Mouse (Mus musculus) lung, adult 2 months (tissue): ENCODE data around the gene Psmb10.

Experiments used
- CTCF ChIP-seq: fragments of 200-500 bp; IDR thresholded peaks from 2 replicates; pipeline ENCODE4 v1.5.1; 2011; ENCODE audit warnings: mild to moderate bottlenecking, low read length, control low read depth; ENCODE audit not compliant: insufficient read depth
- POLR2A ChIP-seq: fragments of 200-500 bp; IDR thresholded peaks from 2 replicates; pipeline ENCODE4 v1.6.1; 2011; ENCODE audit warnings: low read depth, mild to moderate bottlenecking, control low read depth, low read length, borderline replicate concordance; ENCODE audit errors: extremely low read depth

DNA sequence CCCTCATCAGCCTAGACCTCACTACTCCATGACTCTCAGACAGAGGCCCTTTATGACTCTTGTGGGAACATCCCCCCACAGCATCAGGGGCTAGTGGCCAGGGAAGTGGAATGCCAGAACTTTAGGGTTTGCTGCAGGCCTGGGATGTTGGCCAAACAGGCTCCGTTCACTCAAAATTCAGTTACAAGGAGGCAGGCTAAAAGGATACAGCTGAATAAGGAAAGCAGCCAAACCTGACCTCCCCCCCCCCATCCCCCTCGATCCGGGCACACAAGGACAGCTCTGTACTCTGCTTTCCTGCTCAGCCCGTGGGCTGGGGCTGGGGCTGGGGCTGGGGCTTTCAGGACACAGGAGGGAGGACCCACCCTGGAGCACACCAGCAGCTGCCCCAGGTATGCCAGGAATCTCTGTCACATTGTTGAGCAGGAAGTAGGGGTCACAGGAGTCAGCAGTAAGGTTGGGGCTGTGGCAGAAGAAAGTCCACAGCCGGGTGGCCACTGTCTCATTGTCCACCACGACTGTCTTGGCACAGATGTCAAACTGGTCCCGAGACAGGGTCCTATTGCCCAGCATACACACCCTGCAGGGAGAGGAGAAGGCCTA lies 12.9 kb upstream of the Psmb10 start:
- TF ChIP-seq POLR2A (no peak), CTCF (no peak)
